Mouse (Mus musculus) naive thymus-derived CD4-positive, alpha-beta T cell, adult 2 months (primary cell): ENCODE measurements around the gene Tuba1b.
A peak's percentile ranks its signal among the peaks of the same experiment; 100 is the strongest.
"Not testable (repeated sequence)": the region's sequence is repeated elsewhere in the genome, so short reads cannot be mapped to it uniquely, and the experiment has no call there.

Source experiments
- DNase-seq: peaks from one replicate; pipeline ENCODE4 v3.0.0-alpha.2; 2011; ENCODE audit warnings: low read depth

Gene Tuba1b

GRCm38 (mm10) chr15:98953401-98954356 is 19.3 kb upstream of the Tuba1b start, which contains the start of the genes Gm49450 and Tuba1a:
Gene Gm49450, minus strand, starts transcription at chr15:98953551.
Gene Tuba1a, minus strand, starts transcription at chr15:98953703.
- DNase-seq = peak; percentile 97

GRCm38 (mm10) chr15:98952751-98953400 is 18.5 kb upstream of the Tuba1b start:
- DNase-seq = no peak

GRCm38 (mm10) chr15:98952063-98952455 is 17.7 kb upstream of the Tuba1b start:
- DNase-seq = peak; percentile 26

DNA sequence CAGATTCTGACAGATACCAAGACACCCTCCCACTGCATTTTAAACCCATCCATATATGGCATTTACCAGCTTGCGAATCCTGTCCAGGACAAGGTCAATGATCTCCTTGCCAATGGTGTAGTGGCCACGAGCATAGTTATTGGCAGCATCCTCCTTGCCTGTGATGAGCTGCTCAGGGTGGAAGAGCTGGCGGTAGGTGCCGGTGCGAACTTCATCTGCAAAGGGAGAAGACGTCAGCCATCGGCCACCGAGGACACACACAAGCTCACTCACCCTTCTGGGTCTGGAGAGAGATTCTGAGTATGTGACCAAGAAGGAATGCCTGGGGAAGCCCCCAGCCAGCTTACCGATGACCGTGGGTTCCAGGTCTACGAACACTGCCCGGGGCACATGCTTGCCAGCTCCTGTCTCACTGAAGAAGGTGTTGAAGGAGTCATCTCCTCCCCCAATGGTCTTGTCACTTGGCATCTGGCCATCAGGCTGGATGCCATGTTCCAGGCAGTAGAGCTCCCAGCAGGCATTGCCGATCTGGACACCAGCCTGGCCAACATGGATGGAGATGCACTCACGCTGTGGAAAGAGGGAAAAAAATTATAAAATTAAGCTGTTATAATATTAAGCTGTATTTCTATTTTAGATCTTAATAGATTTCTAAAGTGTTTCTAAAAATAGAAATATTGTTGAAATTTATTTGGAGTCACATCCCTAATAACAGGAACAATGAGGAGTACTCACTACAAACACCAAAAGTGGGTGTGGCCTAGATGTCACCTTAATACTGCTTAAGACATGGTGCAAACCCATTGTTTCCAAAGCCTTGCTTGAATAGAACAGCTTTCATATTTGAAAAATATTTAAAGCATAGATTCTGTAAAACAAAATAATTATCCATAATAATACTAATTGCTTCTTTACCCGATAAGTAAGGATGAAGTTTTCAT is 17.0 kb upstream of the Tuba1b start:
- DNase-seq = not testable (repeated sequence)

- DNase-seq = no peak
Observed at GRCm38 (mm10) chr15:98949607-98949892, 15.2 kb upstream of the Tuba1b start.

- no peak for DNase-seq
Observed at GRCm38 (mm10) chr15:98948857-98949606, 14.7 kb upstream of the Tuba1b start.

DNA sequence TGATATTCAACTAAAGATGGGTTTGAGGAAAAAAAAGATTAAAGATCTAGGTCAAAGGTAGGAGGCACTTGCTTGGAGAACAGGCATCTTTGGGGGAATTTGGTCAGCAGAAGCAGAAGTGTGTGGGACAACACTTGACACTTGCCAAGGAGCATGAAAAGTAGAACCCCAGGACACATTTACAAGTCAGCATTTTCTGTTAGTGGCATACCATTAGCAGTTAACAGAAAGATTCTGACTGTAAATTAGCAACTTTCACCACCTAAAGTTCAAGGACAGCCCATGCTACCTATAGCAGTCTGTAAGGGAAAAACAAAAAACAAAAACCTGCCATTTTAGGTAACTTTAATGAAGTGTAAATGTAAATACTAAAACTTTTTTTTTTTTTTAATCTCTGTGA is 14.0 kb upstream of the Tuba1b start:
- no peak for DNase-seq

GRCm38 (mm10) chr15:98947884-98948283 is 13.5 kb upstream of the Tuba1b start:
- no peak for DNase-seq

- DNase-seq = no peak
Observed at GRCm38 (mm10) chr15:98943133-98943532, 8.8 kb upstream of the Tuba1b start.

DNA sequence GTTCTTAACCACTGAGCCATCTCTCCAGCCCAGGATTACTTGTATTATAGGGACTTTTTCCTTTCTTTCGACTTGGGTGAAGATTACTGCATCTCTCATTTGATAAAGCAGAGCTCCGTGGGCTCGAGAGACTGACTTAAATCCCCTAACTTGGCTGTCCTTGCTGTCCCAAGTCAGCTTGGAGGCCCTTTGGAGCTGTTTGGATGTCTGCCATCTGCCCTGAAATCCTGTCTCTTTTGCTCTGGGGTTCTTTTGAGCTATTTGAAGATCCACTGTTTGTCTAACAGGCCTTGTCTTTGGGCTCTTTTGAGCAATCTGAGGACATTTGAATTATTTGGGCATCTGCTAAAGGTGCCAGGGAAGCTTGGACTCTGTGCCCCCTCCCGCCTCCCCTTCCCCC is 7.7 kb upstream of the Tuba1b start:
- no peak for DNase-seq

DNA sequence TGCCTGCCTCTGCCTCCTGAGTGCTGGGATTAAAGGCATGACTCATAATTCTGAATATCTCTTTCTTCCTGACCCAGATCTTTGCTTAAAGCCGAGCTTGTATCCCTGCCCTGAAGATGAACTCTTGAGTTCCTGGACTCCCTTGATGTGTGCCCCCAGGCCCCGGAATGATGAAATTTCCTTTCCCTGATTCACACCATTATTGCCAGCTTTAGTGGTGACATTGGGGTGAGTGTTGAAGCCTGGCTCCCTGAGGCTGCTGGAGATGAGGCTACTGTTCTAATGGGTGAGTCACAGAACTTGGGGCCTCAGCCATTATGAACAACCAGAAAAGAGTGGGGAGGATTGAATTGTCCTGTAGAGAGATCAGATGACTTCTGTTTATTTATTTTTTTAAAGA is 7.2 kb upstream of the Tuba1b start:
- DNase-seq = no peak

- DNase-seq = no peak
Observed at GRCm38 (mm10) chr15:98940816-98941215, 6.5 kb upstream of the Tuba1b start.

- DNase-seq = peak; percentile 95
Observed at GRCm38 (mm10) chr15:98933833-98934216, 540 bp downstream of the Tuba1b start.

DNA sequence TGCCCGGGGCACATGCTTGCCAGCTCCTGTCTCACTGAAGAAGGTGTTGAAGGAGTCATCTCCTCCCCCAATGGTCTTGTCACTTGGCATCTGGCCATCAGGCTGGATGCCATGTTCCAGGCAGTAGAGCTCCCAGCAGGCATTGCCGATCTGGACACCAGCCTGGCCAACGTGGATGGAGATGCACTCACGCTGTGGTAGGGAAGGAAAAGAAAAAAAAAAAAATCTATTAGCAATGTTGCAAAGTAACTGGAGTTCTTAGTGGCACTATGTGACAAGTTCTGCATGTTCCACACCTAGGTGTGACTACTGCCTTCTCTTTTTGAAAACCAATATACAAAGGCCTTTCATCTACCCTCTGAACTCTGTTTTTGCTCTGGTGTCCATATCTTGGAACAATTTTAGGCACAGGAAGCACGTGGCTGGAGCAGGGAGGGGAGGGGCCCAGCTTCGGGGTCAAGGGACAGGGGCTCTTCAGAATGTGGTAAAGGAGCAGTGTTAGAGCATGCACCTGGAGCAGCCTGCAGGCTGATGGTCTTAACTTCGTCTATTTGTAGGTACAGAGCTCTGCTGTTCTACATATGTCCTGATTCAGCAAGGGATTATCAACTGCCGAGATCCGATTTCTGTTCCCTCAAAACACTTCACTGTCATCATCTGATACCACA is 1.2 kb downstream of the Tuba1b start:
- DNase-seq = not testable (repeated sequence)

GRCm38 (mm10) chr15:98930998-98931397 is 3.4 kb downstream of the Tuba1b start:
- no peak for DNase-seq

GRCm38 (mm10) chr15:98930017-98930734 is 4.2 kb downstream of the Tuba1b start:
- DNase-seq = no peak

DNA sequence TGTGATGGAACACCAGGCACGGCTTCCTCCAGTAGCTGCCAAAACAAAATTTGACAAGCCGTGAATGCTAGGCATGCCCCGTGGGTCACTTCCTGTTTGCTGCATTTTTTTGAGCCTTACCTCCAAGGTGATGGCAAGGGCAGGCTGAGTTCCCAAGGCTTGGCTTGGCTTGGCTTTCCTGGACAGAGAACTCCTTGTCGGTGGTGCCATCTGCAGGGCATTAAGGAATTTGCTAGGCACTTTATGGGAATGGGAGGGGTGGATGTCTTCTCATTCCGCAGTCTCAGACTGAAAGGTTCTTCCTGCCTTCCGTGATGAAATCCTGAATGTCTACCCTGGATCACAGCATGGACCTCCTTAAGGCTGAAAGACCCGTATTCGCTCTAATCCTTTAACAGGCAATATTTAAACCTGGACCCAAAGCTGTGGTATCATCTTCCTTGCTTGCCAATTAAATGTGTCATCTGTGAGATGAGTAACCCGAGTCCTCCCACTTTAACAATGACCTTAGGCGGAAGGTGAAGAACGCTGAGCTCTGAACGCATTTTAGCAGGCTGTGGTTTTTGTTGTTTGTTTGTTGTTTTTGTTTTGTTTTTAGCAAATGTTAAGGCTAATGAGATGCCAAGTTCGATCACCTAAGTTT is 5.6 kb downstream of the Tuba1b start:
- peak; percentile 51 for DNase-seq

DNA sequence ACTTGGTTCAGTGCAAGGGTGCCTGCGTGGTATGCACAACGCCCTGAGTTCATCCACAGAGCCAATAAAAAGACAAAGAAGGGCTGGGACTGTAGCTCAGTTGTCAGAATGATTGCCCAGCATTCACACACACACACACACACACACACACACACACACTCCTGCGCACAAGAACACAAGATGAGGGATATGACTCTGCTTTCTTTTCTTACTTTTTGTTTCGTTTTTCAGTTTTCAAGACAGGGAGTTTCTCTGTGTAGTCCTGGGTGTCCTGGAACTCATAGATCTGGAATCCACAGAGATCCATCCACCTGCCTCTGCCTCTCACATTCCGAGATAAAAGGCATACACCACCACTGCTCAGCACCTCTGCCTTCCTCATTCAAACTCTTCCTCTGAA is 6.8 kb downstream of the Tuba1b start:
- peak; percentile 64 for DNase-seq

- no peak for DNase-seq
Observed at GRCm38 (mm10) chr15:98924682-98925081, 9.7 kb downstream of the Tuba1b start.

- DNase-seq = no peak
Observed at GRCm38 (mm10) chr15:98923031-98923537, 11.3 kb downstream of the Tuba1b start.
